Mouse (Mus musculus) hindbrain, embryonic 16.5 days (tissue): Measurements from ENCODE around the gene Prnp. TPM values are rescaled to one million over a fixed set of nuclear protein-coding genes. Genes with fewer than 3 reads are reported as not detected.

Experiments used
- ATAC-seq: fragments of 200-750 bp; cut with Nextera tagmentation; 2 replicates; pipeline ENCODE4 v1.8.0; 2017; ENCODE audit warnings: moderate TSS enrichment, moderate library complexity
- H3K27ac ChIP-seq: fragments of 300-500 bp; sonication (generic); 2 replicates; pipeline ENCODE4 v1.5.1; 2014; ENCODE audit warnings: low read depth, mild to moderate bottlenecking, control low read depth, low read length, moderate library complexity
- H3K27me3 ChIP-seq: fragments of 300-500 bp; sonication (generic); replicated peaks from 2 replicates; pipeline ENCODE4 v1.6.1; 2014; ENCODE audit warnings: low read length; ENCODE audit not compliant: control insufficient read depth, insufficient read depth
- H3K36me3 ChIP-seq: fragments of 300-500 bp; sonication (generic); 2 replicates; pipeline ENCODE4 v1.6.1; 2014; ENCODE audit warnings: mild to moderate bottlenecking, low read length, moderate library complexity, mixed read lengths; ENCODE audit not compliant: control insufficient read depth, insufficient read depth
- H3K4me1 ChIP-seq: fragments of 300-500 bp; sonication (generic); 2 replicates; pipeline ENCODE4 v1.6.1; 2014; ENCODE audit warnings: low read depth, low read length; ENCODE audit not compliant: control insufficient read depth, insufficient read depth
- H3K4me2 ChIP-seq: fragments of 300-500 bp; sonication (generic); 2 replicates; pipeline ENCODE4 v1.6.1; 2014; ENCODE audit warnings: mild to moderate bottlenecking, low read length, control low read depth, moderate library complexity
- H3K4me3 ChIP-seq: fragments of 300-500 bp; sonication (generic); 2 replicates; pipeline ENCODE4 v1.5.1; 2014; ENCODE audit warnings: mild to moderate bottlenecking, low read length, control low read depth, moderate library complexity
- H3K9ac ChIP-seq: fragments of 300-500 bp; sonication (generic); 2 replicates; pipeline ENCODE4 v1.6.1; 2014; ENCODE audit warnings: low read depth, mild to moderate bottlenecking, control low read depth, low read length, moderate library complexity
- H3K9me3 ChIP-seq: fragments of 300-500 bp; sonication (generic); 2 replicates; pipeline ENCODE4 v1.6.1; 2014; ENCODE audit warnings: mild to moderate bottlenecking, low read length, moderate library complexity; ENCODE audit not compliant: control insufficient read depth
- WGBS: fragments of 180-500 bp; shearing (Covaris S2); extraction: QIAGEN DNeasy Blood & Tissue Kit; methylation state at CpG from one replicate; pipeline ENCODE4 v1.1.7; 2014; 5-methylcytosine and 5-hydroxymethylcytosine counted together
- polyA plus RNA-seq: library from polyadenylated mRNA; unstranded; fragments of >200 nt; fragmentation: Nextera tagmentation; extraction: Ambion mirVana; gene quantifications from 2 replicates; pipeline ENCODE4 v1.2.1, GENCODE M21; 2015

The Prnp gene
- polyA plus RNA-seq, 1 experiment from 2014 or later, result 168 TPM

DNA sequence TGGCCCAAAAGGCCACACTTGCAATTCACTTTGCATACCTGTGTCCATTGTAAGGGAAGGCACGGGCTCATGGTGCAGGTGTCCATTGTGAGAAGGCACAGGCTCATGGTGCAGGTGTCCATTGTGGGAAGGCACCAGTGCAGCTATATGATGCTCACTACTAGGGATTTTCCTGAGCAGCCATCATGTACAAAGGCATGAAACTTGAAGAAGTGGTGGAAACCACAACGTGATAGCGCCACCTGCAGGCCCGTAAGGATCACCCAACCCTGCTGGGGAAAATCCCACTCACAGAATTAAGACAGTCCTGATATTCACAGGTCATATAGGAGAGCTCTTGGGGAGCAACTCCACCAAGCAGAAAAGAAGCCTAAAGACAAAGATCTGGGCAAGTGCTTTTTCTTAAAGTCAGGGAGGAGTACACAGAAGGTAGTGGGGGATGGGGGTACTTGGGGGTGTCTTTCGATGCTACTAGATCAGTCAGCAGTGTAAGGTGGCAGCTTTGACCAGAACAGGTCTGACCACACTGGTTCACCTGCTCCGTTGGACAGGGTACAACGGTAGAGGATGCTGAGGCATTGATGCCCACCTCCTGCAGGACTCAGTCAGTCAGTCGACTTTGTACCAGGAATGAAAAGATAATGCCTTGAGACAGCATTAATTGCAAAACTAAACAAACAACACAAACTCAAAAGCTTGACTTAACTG, 29.8 kb downstream of the Prnp start:
- H3K9ac ChIP-seq, result no peak overlapping the region
- no peaks in the 10 kb centered on the region for H3K4me1 ChIP-seq
- H3K4me3 ChIP-seq, result no peak overlapping the region
- ATAC-seq, result peak; percentile 65; the same call in 1 of the 2 replicates
- no peak overlapping the region for H3K4me2 ChIP-seq
- no peaks in the 10 kb centered on the region for H3K9me3 ChIP-seq
- no peak overlapping the region for H3K27ac ChIP-seq
- H3K36me3 ChIP-seq, result peaks cover 16% of the 10 kb centered on the region
- 47% methylated on average over 8 of the region's 8 CpGs for WGBS
- no peaks in the 10 kb centered on the region for H3K27me3 ChIP-seq

DNA sequence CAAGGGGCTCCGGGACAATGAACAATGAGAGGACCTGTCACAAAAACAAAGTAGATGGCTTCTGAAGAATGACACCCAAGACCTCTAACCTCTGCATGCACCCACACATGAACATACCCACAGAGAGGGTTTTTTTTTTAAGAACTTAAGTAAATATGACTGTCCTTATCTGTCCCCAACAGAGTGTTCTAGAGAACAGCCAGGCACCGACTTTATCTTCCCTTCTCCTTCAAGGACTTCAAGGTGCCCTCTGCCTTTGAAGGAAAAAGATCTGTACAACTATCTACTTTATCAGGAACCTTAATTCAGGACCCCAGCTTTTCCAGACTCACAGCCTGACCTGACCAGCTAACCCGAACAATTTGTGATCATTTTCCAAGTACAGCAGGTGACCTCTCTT, 30.8 kb downstream of the Prnp start:
- no peak overlapping the region for H3K9ac ChIP-seq
- 82% methylated on average over 3 of the region's 3 CpGs for WGBS
- no peak overlapping the region for H3K4me2 ChIP-seq
- H3K4me1 ChIP-seq, result no peaks in the 10 kb centered on the region
- peaks cover 16% of the 10 kb centered on the region for H3K36me3 ChIP-seq
- H3K4me3 ChIP-seq, result no peak overlapping the region
- H3K27me3 ChIP-seq, result no peaks in the 10 kb centered on the region
- ATAC-seq, result no peak
- no peaks in the 10 kb centered on the region for H3K9me3 ChIP-seq
- H3K27ac ChIP-seq, result no peak overlapping the region

DNA sequence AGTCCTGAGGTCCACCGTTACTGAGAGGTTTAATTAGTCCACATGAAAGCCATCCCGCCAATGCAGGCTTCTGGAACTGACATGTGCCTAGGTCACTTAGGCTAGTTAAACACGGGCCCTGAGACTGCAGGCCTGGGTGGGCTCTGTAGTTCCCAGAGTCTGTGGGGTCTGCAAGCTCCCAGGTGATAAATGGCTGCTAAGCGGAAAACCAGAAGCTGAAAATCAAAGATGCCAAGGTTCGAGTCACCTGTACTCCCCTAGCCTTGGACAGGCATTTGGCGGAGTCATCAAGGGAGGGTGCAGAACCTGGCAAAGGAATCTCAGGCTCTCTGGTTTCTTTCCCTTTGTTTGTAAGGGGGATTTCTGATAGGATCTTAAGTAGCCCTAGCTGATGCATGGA, 31.8 kb downstream of the Prnp start:
- Histone ChIP-seq H3K36me3 (peaks cover 13% of the 10 kb centered on the region), H3K9me3 (no peaks in the 10 kb centered on the region), H3K9ac (no peak overlapping the region), H3K4me2 (no peak overlapping the region), H3K4me3 (no peak overlapping the region), H3K27me3 (no peaks in the 10 kb centered on the region), H3K4me1 (no peaks in the 10 kb centered on the region), H3K27ac (no peak overlapping the region)
- ATAC-seq, result no peak
- 82% methylated on average over 6 of the region's 6 CpGs for WGBS

DNA sequence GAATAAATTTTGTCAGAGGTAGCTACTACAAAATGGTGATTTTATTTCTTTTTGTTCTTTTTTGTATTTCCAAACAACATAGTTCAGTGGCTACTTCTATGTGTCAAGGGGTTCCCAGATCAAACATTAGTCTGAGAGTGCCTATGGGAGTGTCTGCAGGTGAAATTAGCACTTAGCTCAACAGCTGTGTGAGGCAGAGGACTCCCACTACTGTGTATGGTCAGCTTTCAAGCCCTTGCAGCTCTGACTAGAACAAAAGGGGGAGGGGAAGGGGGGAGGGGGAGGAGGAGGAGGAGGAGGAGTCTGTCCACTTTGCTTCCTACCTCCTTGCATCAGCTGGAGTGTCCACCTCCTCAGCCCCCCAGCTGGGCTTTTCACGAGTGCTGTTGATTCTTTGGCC, 34.6 kb downstream of the Prnp start:
- no peak for ATAC-seq
- Histone ChIP-seq H3K9me3 (no peaks in the 10 kb centered on the region), H3K36me3 (no peaks in the 10 kb centered on the region), H3K27ac (no peak overlapping the region), H3K9ac (no peak overlapping the region), H3K4me3 (no peak overlapping the region), H3K4me2 (no peak overlapping the region), H3K4me1 (no peaks in the 10 kb centered on the region), H3K27me3 (no peaks in the 10 kb centered on the region)
- 18% methylated on average over 1 of the region's 1 CpGs for WGBS

DNA sequence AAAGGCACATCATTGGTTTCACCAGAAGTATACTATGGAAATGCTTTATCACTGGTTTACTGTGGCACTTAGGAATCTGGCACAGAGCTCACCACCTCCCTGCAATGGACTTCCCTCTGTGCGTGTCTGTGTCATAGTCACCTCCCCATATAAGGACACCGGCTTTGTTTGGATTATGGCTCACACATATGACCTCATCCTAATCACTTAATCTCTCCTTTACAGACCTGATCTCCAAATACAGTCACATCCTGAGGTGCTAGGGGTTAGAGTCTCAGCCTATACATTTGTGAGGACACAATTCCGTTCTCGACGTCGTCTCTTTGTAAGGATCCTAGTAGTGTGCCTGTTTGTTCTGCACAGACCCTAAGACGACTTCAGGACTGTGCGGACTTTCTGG, 35.5 kb downstream of the Prnp start:
- Histone ChIP-seq H3K9me3 (no peaks in the 10 kb centered on the region), H3K4me3 (no peak overlapping the region), H3K27me3 (no peaks in the 10 kb centered on the region), H3K36me3 (no peaks in the 10 kb centered on the region), H3K9ac (no peak overlapping the region), H3K4me1 (no peaks in the 10 kb centered on the region), H3K4me2 (no peak overlapping the region), H3K27ac (no peak overlapping the region)
- WGBS, result 85% methylated on average over 8 of the region's 8 CpGs
- ATAC-seq, result no peak

DNA sequence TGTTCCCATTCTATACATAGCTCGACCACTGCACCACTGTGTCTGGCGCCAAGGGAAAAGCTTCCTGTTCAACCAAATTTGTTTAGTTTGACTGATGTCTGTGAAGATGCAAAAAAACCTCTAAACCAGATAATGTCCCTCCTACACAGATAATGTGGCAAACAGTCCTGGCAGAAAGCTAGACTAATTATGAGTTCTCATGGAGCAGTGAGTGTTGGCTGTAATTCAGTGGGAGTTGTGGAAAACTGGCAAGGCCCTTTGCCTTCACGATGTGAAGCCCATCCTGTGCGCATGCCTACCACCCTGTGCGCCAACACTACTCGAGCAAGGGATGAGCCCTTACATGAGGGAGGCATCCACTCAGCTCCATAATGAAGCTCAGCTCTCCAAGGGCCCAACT, 36.0 kb downstream of the Prnp start:
- H3K4me1 ChIP-seq, result no peaks in the 10 kb centered on the region
- no peaks in the 10 kb centered on the region; the same call in 1 of the 2 replicates for H3K27me3 ChIP-seq
- H3K4me2 ChIP-seq, result no peak overlapping the region
- H3K4me3 ChIP-seq, result no peak overlapping the region
- no peak overlapping the region for H3K9ac ChIP-seq
- ATAC-seq, result no peak
- no peak overlapping the region for H3K27ac ChIP-seq
- no peaks in the 10 kb centered on the region for H3K9me3 ChIP-seq
- WGBS, result 82% methylated on average over 6 of the region's 6 CpGs
- no peaks in the 10 kb centered on the region for H3K36me3 ChIP-seq

DNA sequence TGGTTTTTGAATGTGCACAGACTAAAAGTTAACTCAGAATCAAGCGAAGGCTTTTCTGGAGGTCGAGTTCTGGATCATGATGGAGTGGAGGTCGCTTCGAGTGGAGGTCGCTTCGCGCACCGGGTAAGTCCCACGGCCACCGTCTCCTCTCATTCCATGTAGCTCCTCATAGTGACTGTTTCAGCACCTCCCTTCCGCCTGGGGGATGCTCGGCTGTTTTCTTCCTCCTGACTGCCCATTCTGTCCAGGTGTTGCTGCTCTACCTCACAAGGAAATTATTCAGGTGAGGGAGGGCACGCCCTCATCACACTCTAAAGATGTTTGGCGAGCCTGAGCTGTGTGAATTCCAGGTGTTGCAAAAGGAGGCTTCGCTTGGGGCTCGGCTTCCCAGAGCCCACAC, 36.6 kb downstream of the Prnp start:
- 92% methylated on average over 16 of the region's 16 CpGs for WGBS
- ATAC-seq, result no peak
- H3K36me3 ChIP-seq, result no peaks in the 10 kb centered on the region
- H3K9me3 ChIP-seq, result no peaks in the 10 kb centered on the region
- H3K4me3 ChIP-seq, result no peak overlapping the region
- H3K27ac ChIP-seq, result no peak overlapping the region
- no peaks in the 10 kb centered on the region; the same call in 1 of the 2 replicates for H3K27me3 ChIP-seq
- H3K4me1 ChIP-seq, result no peaks in the 10 kb centered on the region
- H3K4me2 ChIP-seq, result no peak overlapping the region
- no peak overlapping the region for H3K9ac ChIP-seq

DNA sequence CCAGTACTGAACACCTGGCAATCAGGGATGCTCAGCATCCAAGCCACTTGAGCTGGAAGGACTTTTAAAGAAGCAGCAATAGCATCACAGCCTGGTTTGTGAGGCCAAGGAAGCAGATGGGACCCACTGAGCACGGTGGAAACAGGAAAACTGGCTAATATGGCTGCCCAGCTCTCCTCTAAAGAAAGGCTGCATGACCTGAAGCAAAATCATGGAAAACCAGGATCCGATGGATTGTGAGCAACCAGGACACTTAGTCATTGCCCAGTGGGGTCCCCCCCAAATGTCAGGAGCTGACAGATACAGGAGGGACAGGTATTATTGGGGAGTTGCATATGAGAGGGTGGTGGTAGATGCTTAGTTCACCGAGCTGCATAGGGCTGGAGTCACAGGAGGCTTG, 38.4 kb downstream of the Prnp start:
- Histone ChIP-seq H3K4me2 (no peak overlapping the region), H3K36me3 (no peaks in the 10 kb centered on the region), H3K4me3 (no peak overlapping the region), H3K27ac (no peak overlapping the region), H3K4me1 (peaks cover 5% of the 10 kb centered on the region; the same call in 1 of the 2 replicates), H3K27me3 (peaks cover 6% of the 10 kb centered on the region), H3K9ac (no peak overlapping the region), H3K9me3 (no peaks in the 10 kb centered on the region)
- no peak for ATAC-seq
- 85% methylated on average over 3 of the region's 3 CpGs for WGBS

DNA sequence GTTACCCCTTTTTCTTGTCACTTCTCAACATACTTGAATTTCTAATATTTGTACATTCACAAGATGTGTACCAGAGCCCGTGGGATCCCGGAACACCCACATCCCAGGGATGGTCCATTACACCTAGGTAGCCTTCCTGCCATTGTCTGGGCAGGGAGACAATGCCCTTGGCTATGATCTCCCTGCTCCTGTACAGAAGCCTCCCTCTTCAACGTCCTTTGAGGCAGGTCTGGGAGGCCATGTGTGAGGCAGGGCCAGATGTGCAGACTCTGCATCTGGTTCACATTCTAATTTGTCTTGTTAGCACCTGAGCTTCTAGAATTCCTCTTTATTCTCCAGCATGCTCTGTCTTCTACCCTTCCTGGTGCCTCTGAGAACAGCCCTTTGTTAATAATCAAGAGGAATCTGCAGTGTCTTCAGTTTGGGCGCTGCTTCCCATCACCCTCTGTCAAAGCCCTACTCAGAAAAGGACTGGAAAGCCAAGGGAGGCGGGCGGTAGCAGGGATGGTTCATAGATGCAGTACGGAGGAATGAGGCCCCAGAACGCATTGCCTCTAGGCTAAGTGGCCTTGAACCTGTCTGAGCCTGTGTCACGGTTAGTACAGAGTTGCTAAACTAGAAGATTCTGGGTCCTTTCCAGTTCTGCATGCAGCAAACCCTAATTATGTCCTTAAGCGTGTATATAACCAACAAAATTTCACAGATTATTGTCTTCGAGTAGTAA, 39.4 kb downstream of the Prnp start:
- WGBS, result 78% methylated on average over 11 of the region's 11 CpGs
- Histone ChIP-seq H3K4me3 (no peak overlapping the region), H3K4me1 (peaks cover 5% of the 10 kb centered on the region; the same call in 1 of the 2 replicates), H3K9me3 (no peaks in the 10 kb centered on the region), H3K36me3 (no peaks in the 10 kb centered on the region), H3K4me2 (no peak overlapping the region), H3K27ac (no peak overlapping the region), H3K27me3 (peaks cover 8% of the 10 kb centered on the region), H3K9ac (no peak overlapping the region)
- ATAC-seq, result no peak
